Mouse (Mus musculus) midbrain, embryonic 16.5 days (tissue): ENCODE measurements at regions not wholly inside any gene's neighbourhood (a gene's known extent, or its start where the extent isn't known, plus 50 kb on each side); places are given as distances from the start of the nearest gene placed in this dataset.

Experiments used
- ATAC-seq: fragments of 200-750 bp; cut with Nextera tagmentation; 2 replicates; pipeline ENCODE4 v1.8.0; 2017; ENCODE audit warnings: moderate TSS enrichment
- H3K27ac ChIP-seq: fragments of 300-500 bp; sonication (generic); 2 replicates; pipeline ENCODE4 v1.5.1; 2014; ENCODE audit warnings: mild to moderate bottlenecking, low read length, mixed read lengths
- H3K27me3 ChIP-seq: fragments of 300-500 bp; sonication (generic); 2 replicates; pipeline ENCODE4 v1.6.1; 2014; ENCODE audit warnings: low read depth, low read length, mixed read lengths; ENCODE audit not compliant: control insufficient read depth, insufficient read depth
- H3K36me3 ChIP-seq: fragments of 300-500 bp; sonication (generic); 2 replicates; pipeline ENCODE4 v1.6.1; 2014; ENCODE audit warnings: mild to moderate bottlenecking, low read length, moderate library complexity, mixed read lengths; ENCODE audit not compliant: control insufficient read depth, insufficient read depth
- H3K4me1 ChIP-seq: fragments of 300-500 bp; sonication (generic); 2 replicates; pipeline ENCODE4 v1.6.1; 2014; ENCODE audit warnings: mild to moderate bottlenecking, low read length, mixed read lengths; ENCODE audit not compliant: control insufficient read depth, insufficient read depth
- H3K4me2 ChIP-seq: fragments of 300-500 bp; sonication (generic); 2 replicates; pipeline ENCODE4 v1.6.1; 2014; ENCODE audit warnings: mild to moderate bottlenecking, low read length, mixed read lengths
- H3K4me3 ChIP-seq: fragments of 300-500 bp; sonication (generic); 2 replicates; pipeline ENCODE4 v1.5.1; 2014; ENCODE audit warnings: low read depth, mild to moderate bottlenecking, low read length, moderate library complexity, mixed read lengths
- H3K9ac ChIP-seq: fragments of 300-500 bp; sonication (generic); 2 replicates; pipeline ENCODE4 v1.6.1; 2014; ENCODE audit warnings: low read depth, low read length, mixed read lengths
- H3K9me3 ChIP-seq: fragments of 300-500 bp; sonication (generic); replicated peaks from 2 replicates; pipeline ENCODE4 v1.6.1; 2014; ENCODE audit warnings: mild to moderate bottlenecking, low read length, mixed read lengths; ENCODE audit not compliant: control insufficient read depth, poor library complexity, severe bottlenecking
- WGBS: fragments of 180-500 bp; shearing (Covaris S2); extraction: QIAGEN DNeasy Blood & Tissue Kit; methylation state at CpG from one replicate; pipeline ENCODE4 v1.1.7; 2014; 5-methylcytosine and 5-hydroxymethylcytosine counted together

DNA sequence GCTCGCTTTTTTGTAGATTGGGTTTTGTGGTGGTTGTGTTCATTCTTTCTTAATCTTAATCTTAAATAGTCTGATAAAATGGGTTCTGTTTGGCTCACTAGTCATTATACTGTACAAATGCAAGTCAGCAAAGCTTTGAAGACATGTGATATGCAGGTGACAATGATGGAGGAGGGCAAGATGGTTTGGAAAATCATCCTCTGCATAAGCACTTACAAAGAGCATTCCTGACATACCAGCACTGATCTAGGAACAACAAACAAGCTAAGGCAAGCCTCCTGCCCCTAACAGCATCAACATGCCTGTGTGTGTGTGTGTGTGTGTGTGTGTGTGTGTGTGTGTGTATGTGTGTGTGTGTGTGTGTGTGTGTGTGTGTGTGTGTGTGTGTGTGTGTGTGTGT, 514.3 kb downstream of the Tmem38b start:
- no peak overlapping the region for H3K27ac ChIP-seq
- 90% methylated on average over 1 of the region's 1 CpGs for WGBS
- H3K4me3 ChIP-seq, result no peak overlapping the region
- no peak overlapping the region for H3K4me2 ChIP-seq
- no peak for ATAC-seq
- no peak overlapping the region for H3K9ac ChIP-seq
- H3K27me3 ChIP-seq, result no peaks in the 10 kb centered on the region
- H3K4me1 ChIP-seq, result no peaks in the 10 kb centered on the region
- H3K36me3 ChIP-seq, result no peaks in the 10 kb centered on the region
- no peaks in the 10 kb centered on the region for H3K9me3 ChIP-seq

DNA sequence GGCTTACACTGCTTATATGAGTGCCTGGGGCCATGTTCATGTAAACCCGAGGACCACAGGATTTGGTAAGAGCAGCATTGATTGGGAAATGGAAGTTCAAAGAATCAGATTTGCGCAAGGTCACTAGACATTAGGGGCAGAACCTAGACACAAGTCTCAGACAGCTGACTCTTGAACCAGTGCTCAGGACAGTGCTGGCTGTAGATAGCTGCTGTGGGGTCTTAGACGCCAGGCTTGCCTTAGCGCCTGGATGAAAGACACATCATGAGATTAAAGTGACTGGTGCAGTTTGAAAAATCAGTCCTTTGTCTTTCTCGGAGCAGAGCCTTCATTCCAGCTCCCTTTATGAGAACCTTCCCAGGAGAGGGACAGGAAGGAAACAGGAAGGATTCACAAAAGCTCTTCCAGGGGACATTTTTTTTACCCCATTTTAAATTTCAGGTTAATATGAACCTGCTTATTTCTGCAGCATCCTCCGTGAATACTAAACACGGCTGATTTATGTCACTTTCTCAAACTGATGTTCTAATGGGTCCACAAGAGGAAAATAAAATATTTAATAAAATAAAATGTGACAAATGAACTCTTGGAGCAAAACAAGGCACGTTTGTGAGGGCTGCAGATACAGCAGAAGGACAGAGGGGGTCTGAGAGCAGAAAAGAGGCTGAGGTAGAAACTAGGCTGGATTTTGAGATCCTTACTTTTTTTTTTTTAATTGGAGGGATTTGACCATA, 528.0 kb downstream of the Tmem38b start:
- 44% methylated on average over 8 of the region's 8 CpGs for WGBS
- no peaks in the 10 kb centered on the region for H3K27me3 ChIP-seq
- H3K9me3 ChIP-seq, result no peaks in the 10 kb centered on the region
- H3K4me3 ChIP-seq, result no peak overlapping the region
- H3K4me1 ChIP-seq, result peaks cover 4% of the 10 kb centered on the region
- 0 out of 2 replicates have a peak overlapping the region, but pooled peaks have one; percentile 17 for H3K27ac ChIP-seq
- no peak overlapping the region for H3K4me2 ChIP-seq
- no peak for ATAC-seq
- no peak overlapping the region for H3K9ac ChIP-seq
- no peaks in the 10 kb centered on the region for H3K36me3 ChIP-seq

DNA sequence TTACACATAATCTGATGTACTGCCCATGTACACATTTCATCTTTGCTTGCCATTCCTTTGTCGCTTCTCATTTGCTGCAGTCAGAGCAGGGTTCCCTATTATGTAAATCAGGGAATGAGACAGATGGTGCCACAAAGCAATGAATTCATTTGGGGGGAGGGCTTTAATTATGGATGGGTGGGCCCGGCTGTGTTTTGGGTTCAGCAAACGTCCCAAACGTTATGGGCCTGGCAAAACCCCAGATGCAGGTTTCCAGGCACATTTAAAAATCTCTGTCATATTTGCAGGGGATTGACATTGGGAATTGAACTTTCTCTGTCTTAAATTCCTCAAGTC, 528.5 kb downstream of the Tmem38b start:
- H3K27ac ChIP-seq, result 0 out of 2 replicates have a peak overlapping the region, but pooled peaks have one; percentile 17
- peaks cover 4% of the 10 kb centered on the region for H3K4me1 ChIP-seq
- no peak overlapping the region for H3K9ac ChIP-seq
- no peak overlapping the region for H3K4me2 ChIP-seq
- WGBS, result 7% methylated on average over 4 of the region's 4 CpGs
- H3K27me3 ChIP-seq, result no peaks in the 10 kb centered on the region
- ATAC-seq, result 0 out of 2 replicates have a peak, but pooled peaks have one; percentile 25
- no peaks in the 10 kb centered on the region for H3K9me3 ChIP-seq
- no peak overlapping the region for H3K4me3 ChIP-seq
- H3K36me3 ChIP-seq, result no peaks in the 10 kb centered on the region

DNA sequence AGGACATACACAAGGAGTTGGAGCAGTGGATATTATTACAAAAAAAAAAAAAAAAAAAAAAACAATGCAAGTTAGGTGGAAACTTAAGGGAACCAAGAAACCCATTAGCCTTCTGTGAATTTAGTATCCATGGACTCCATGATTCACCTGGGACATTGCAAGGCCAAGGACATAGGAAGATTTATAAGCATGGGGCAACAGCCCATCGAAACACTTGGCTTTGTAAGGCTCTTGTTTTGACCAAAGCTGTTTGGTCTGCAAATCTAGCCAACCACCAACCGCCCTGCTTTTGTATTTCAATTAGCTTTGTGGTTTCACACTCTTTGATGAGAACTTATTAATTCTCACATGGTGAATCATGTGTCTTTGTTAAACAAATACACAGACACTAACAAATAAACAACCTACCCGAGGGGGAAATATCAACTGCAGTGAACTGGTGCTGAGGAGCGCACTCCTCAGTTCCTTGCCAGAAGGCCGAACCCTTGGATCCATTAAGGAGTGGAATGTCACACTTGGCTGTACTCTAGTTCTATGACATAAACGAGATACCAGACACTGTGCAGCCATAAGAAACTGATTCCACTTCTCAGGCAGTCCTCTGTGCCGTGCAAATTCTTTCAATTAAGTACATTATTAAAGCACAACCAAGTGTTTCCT, 529.7 kb downstream of the Tmem38b start:
- no peak overlapping the region for H3K4me2 ChIP-seq
- no peak overlapping the region for H3K27ac ChIP-seq
- H3K36me3 ChIP-seq, result no peaks in the 10 kb centered on the region
- 79% methylated on average over 7 of the region's 7 CpGs for WGBS
- H3K4me3 ChIP-seq, result no peak overlapping the region
- H3K9ac ChIP-seq, result no peak overlapping the region
- no peaks in the 10 kb centered on the region for H3K9me3 ChIP-seq
- no peaks in the 10 kb centered on the region for H3K27me3 ChIP-seq
- ATAC-seq, result no peak
- H3K4me1 ChIP-seq, result peaks cover 4% of the 10 kb centered on the region

DNA sequence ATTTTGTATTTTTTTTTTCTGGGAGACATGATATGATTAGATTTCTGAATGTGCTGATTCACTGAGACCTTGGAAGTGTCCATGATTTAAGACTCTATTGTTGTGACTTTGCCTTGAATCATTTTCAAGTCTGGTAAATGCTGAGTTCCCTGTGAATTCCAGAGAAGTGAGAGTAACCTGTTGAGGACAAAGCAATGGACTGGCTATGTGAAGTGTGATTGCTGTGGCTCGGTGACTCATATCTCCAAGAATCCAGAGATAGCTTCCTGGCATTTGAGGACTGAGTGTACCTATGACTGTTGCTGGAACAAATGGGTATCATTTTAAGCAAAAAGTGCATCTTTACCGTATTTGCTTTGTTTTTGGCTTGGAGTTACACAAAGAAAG, 530.2 kb downstream of the Tmem38b start:
- 92% methylated on average over 2 of the region's 2 CpGs for WGBS
- no peak overlapping the region for H3K9ac ChIP-seq
- ATAC-seq, result no peak
- no peak overlapping the region for H3K4me2 ChIP-seq
- H3K4me3 ChIP-seq, result no peak overlapping the region
- no peaks in the 10 kb centered on the region for H3K36me3 ChIP-seq
- H3K27ac ChIP-seq, result no peak overlapping the region
- no peaks in the 10 kb centered on the region for H3K27me3 ChIP-seq
- no peaks in the 10 kb centered on the region for H3K9me3 ChIP-seq
- H3K4me1 ChIP-seq, result peaks cover 4% of the 10 kb centered on the region

DNA sequence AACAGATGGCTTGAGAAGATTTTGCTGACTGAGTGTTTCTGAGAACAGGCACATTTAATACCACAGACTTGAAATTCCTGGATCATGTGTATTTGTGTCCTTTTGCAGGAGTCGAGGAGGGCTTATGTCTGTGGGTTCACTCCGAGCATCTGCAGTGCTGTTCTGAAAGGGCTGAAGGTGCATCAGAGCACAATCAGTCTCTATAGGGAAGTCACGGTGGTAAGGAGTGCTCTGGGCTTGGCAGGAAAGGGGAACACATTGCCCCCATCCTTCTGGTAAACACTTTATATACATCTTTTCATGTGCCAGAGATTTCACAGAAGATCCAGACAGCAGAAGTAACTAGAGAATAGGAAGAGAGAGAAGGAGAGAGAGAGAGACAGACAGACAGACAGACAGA, 545.1 kb downstream of the Tmem38b start:
- Histone ChIP-seq H3K27me3 (no peaks in the 10 kb centered on the region), H3K36me3 (no peaks in the 10 kb centered on the region), H3K4me1 (peaks cover 5% of the 10 kb centered on the region), H3K9me3 (no peaks in the 10 kb centered on the region), H3K27ac (no peak overlapping the region), H3K4me3 (no peak overlapping the region), H3K9ac (no peak overlapping the region), H3K4me2 (no peak overlapping the region)
- no peak for ATAC-seq
- 56% methylated on average over 3 of the region's 3 CpGs for WGBS

DNA sequence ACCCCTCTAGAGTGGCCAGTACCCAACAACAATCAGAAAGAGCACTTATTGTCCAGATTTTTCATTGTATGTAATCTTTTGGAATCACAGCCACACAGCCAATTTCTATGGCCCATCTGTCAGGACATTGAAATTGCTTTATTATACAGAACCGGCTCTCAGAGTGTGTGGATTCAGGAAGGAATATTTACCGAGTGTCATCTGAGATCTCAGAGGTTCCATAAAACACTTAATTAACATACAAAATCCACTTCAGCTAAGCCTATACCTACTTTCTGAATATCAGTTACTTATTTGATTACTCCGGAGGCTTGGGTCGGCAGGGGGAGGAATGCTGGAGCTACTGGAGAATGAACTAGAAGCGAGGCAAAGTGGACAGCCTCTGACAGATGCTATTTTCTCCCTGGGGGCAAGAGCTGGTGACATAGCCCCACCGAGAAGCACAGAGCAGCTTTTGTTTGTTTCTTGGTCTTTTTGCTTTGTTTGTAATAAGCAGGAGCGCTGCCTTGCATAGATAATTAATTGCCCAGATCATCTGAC, 545.6 kb downstream of the Tmem38b start:
- Histone ChIP-seq H3K27ac (no peak overlapping the region), H3K4me2 (no peak overlapping the region), H3K4me1 (peaks cover 5% of the 10 kb centered on the region), H3K4me3 (no peak overlapping the region), H3K36me3 (no peaks in the 10 kb centered on the region), H3K9ac (no peak overlapping the region), H3K27me3 (no peaks in the 10 kb centered on the region), H3K9me3 (no peaks in the 10 kb centered on the region)
- peak; percentile 36; the same call in 1 of the 2 replicates for ATAC-seq
- 10% methylated on average over 7 of the region's 7 CpGs for WGBS

DNA sequence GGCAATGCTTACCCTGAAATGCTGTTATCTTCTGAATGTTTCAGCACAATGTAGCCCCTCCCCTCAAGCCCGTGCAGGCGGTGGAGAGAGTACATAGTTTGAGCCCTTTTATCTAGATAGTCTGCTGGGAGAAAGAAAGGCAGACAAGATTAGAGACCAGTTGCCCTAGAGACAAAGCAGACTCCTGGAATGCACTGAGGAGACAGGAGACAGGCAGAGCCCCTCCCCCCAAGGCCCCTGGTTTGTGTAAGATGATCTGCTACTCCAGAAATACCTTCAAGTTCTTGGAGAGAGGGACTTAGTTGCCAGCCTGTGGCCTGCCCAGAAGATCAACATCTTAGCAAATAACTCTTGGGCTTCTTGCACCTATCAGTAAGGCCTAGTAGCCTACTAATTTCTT, 547.8 kb downstream of the Tmem38b start:
- Histone ChIP-seq H3K9ac (no peak overlapping the region), H3K4me1 (peaks cover 5% of the 10 kb centered on the region), H3K4me3 (no peak overlapping the region), H3K27me3 (no peaks in the 10 kb centered on the region), H3K9me3 (no peaks in the 10 kb centered on the region), H3K4me2 (no peak overlapping the region), H3K27ac (no peak overlapping the region), H3K36me3 (no peaks in the 10 kb centered on the region)
- no peak for ATAC-seq
- 4% methylated on average over 2 of the region's 2 CpGs for WGBS

DNA sequence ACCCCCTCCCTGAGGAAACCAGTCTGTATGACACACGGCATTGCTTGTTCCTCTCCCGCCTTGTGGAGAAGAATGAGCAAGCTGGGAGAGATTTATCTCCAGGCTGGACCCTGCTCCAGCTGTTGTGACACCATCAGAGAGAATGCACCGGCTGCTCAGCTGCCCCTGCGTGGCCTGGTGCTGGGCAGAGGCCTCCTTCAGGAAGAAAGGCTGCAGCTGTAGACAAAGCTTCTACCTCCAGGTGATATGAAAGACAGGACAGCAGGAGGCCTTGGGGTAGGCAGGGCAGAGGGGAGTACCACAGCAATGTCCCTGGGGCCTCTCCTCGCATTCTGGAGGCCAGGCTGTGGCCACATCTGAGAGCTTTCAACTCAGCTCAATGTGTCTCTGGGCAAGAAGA, 548.6 kb downstream of the Tmem38b start:
- 14% methylated on average over 5 of the region's 5 CpGs for WGBS
- Histone ChIP-seq H3K4me1 (peaks cover 5% of the 10 kb centered on the region), H3K9ac (no peak overlapping the region), H3K36me3 (no peaks in the 10 kb centered on the region), H3K27me3 (no peaks in the 10 kb centered on the region), H3K4me2 (no peak overlapping the region), H3K4me3 (no peak overlapping the region), H3K9me3 (no peaks in the 10 kb centered on the region), H3K27ac (no peak overlapping the region)
- ATAC-seq, result no peak
